Mouse (Mus musculus) erythroblast, adult 5-6 weeks (primary cell): ENCODE data around the gene Olfr963. TPM values are rescaled to one million over a fixed set of nuclear protein-coding genes. Genes with fewer than 3 reads are reported as not detected.
"Not testable (repeated sequence)": the region's sequence is repeated elsewhere in the genome, so short reads cannot be mapped to it uniquely, and the experiment has no call there.

Experiments used
- ATAC-seq: replicated peaks from 2 replicates; pipeline ENCODE4 v1.8.0; 2016; ENCODE audit warnings: moderate number of reproducible peaks, mild to moderate bottlenecking, moderate TSS enrichment, inconsistent platforms; ENCODE audit not compliant: poor library complexity, low FRiP score, severe bottlenecking
- total RNA-seq, 2 experiments: library from RNA; stranded (forward) in 1 of 2; stranded (reverse) in 1 of 2; fragments of 150-400 nt in 1 of 2; fragments of 200-764, 138-1000 nt in 1 of 2; gene quantifications; 2 replicates each; pipeline versions ENCODE4 v1.2.3 to v1.2.4; 2015 to 2017; ENCODE audit warnings: low replicate concordance in 2 of 2

Gene Olfr963
- total RNA-seq (2015; ENCODE audit: low replicate concordance) (not detected in 2 replicates), total RNA-seq (2017; ENCODE audit: low replicate concordance) (not detected in 2 replicates)

DNA sequence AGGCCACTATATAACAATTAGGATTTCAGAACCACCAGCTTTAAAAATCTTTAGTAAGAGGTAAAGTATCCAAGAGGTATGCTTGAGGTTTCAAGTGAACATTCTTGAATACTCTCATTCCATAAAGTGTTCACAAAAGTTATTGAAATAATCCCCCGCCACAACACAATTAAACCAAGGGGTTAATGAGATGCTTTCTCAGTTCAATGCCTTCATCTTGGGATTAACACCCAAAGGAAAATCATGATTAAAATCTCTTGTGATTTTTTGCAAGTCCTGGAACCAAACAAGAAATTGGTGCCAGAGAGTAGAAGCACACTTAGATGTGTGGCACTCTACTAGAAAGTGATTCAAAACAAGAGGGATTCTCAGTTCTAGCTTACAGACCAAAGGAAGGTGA, at the start of gene Olfr963:
Gene Olfr963 (plus strand): TSS at position 301 of the 400 bp plus-strand sequence.
- no peak for ATAC-seq

- no peak for ATAC-seq
These were observed 45.9 kb upstream of the Olfr963 start, which contains the start of gene Olfr960 for GRCm38 (mm10) chr9:39621073-39621472. TSS of gene Olfr960 (plus strand) at chr9:39621373.

DNA sequence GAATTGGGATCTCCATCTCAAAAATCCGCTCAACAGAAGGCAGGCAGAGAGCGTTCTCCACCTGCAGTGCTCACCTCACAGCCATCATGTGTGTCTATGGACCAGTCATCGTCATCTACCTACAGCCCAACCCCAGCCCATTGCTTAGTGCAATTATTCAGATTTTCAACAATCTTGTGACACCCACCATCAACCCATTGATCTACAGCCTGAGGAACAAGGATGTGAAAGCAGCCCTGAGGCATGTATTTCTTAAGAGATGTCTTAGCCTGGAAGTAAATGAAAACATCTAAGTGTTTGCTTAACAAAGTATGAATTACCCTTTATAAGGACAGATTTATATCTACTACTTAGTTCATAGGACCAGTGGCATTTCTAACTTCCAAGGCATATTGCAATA, 43.2 kb upstream of the Olfr963 start:
- no peak for ATAC-seq

GRCm38 (mm10) chr9:39624711-39625110, 42.3 kb upstream of the Olfr963 start:
- ATAC-seq: no peak

DNA sequence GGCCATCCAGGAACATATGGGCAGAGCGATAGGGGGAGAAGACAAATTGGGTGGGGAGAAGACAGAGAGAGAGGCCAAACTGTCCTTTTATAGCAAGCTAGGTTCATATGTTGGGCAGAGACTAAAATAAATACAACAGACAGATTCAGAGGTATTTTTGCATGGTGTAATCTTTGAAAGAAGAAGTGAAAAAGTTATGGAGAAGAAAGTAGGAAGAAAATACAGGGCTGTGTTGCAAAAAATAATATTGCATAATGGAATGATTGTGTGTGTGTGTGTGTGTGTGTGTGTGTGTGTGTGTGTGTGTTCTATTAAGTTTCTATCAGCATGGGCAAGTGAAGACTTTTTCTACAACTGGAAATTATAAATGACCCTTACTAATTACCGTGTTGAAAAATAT, 37.9 kb upstream of the Olfr963 start:
- no peak for ATAC-seq

DNA sequence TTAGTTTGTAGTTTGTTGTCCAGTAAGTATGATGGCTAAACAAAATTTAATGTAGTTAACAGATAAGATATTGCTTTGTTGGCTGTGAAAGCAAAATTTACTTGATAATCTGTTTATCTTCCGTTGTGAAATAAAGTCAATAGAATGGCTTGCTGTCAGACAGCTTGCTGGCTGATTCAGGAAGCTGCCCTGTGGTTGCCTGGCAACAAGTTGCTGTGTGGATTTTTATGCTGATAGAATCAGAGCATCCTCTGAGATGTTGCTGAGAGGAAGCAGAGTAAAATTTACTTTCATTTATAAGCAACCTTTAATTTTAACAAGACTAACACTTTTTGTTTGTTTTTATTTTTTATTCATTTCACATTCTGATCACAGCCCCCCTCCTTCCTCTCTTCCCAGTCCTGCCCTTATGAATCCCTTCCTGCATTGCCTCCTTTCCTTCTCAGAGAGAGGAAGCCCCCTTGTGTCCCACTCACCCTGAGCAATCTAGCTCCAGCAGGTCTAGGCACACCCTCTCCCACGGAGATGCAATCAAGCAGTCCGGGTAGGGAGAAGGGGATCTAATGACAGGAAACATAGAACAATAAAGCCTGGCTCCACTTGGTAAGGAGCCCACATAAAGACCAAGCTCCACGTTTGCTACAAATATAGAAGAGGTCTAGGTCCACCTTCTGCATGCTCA, 33.0 kb upstream of the Olfr963 start:
- ATAC-seq: no peak

DNA sequence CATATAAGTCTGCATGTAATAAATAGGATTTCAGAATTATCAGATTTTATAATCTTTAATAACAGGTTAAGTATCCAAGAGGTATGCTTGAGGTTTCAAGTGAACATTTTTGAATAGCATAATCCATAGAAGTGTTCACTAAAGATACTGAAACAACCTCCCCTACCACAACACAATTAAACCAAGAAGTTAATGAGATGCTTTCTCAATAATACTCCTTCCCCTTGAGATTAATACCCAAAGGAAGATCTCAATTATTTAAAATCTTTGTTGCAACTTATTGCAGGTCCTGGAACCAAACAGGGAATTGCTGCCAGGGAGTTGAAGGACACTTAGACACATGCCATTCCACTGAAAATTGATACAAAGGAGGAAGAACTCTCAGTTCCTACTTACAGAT, 22.2 kb upstream of the Olfr963 start, which contains the start of gene Olfr961:
Gene Olfr961 (plus strand): TSS at position 301 of the 400 bp plus-strand sequence.
- no peak for ATAC-seq

- ATAC-seq: no peak
These were observed 19.6 kb upstream of the Olfr963 start for GRCm38 (mm10) chr9:39647382-39647781.

- no peak for ATAC-seq
These were observed 12.1 kb upstream of the Olfr963 start for GRCm38 (mm10) chr9:39654756-39655396.

- ATAC-seq: no peak
These were observed 2.7 kb downstream of the Olfr963 start for GRCm38 (mm10) chr9:39669723-39670122.

DNA sequence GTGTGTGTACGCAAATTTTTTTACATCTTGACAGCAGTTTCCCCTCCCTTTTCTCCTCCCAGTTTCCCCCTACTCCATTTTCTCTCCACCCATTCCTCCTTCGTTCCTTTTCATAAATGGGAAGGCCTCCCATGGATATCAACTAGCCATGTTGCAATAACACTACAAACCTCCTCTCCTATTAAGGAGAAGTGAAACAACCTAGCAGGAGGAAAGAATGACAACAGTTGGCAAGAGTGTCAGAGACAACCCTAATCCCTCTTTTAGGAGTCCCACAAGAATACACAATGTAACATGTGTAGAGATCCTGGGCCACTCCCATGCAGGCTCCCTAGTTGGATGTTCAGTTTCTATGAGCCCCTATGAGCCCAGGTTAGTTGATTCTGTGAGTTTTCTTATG, 7.8 kb downstream of the Olfr963 start:
- no peak for ATAC-seq

GRCm38 (mm10) chr9:39678557-39678956, 11.6 kb downstream of the Olfr963 start:
- ATAC-seq: no peak

GRCm38 (mm10) chr9:39679280-39679679, 12.3 kb downstream of the Olfr963 start:
- no peak for ATAC-seq

- ATAC-seq: not testable (repeated sequence)
These were observed 34.1 kb downstream of the Olfr963 start for GRCm38 (mm10) chr9:39701123-39701522.

- ATAC-seq: no peak
These were observed 40.0 kb downstream of the Olfr963 start, which contains the start of gene Olfr149 for GRCm38 (mm10) chr9:39707017-39707416. TSS of gene Olfr149 (minus strand) at chr9:39707117.

DNA sequence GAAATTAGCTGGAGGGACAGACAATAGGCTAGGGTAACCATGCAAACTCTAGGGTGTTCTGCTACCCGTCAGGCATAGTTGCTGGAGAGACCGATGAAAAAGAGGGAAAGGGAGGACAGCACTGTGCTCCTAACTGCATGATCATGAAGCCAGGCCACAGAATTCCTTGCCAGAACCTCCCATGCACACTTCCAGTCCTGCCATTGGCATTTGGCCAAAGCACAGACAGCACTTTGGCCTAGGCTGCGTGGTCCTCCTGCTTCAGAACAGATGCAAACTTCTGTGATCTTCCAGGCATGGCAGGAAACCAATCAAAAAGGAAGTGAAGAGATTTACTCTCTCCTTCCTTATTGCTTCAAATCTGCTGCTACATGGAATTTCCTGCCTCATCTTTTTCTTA, 42.0 kb downstream of the Olfr963 start:
- ATAC-seq: no peak

GRCm38 (mm10) chr9:39711053-39711452, 44.0 kb downstream of the Olfr963 start, which contains the start of gene Olfr965:
TSS of gene Olfr965 (plus strand) at chr9:39711353.
- no peak for ATAC-seq
